Mouse (Mus musculus) left cerebral cortex, adult 9 months (tissue): ENCODE data around the gene Ndel1.

Experiments
- DNase-seq, 2 experiments: peaks; one replicate each; pipeline ENCODE4 v3.0.0; 2022; ENCODE audit warnings: low spot score in 2 of 2

Gene Ndel1

GRCm38 (mm10) chr11:68779735-68780465 is 91.8 kb downstream of the Ndel1 start:
- DNase-seq: peak in 1 of 2 experiments; percentile 27

DNA sequence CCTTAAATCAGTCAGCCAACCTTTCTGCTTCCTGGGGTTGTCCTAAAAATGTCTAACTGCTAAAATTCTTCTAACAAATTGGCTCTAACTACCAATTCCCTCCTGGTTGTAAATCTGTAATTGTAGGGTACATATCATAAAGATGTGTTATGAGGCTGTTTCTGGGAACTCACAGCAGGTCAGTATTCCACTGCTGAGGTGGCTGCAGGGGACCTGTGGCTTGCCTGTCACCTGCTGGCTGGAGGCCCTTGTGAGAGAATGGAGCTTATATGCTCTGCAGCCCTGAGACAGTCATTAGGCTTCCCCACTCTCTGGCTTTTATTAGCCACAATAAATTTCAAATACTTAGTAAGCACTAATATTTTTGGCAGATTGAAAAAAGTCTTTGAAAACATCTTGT is 92.8 kb downstream of the Ndel1 start:
- DNase-seq: no peak

GRCm38 (mm10) chr11:68777933-68778332 is 93.7 kb downstream of the Ndel1 start:
- DNase-seq: no peak

DNA sequence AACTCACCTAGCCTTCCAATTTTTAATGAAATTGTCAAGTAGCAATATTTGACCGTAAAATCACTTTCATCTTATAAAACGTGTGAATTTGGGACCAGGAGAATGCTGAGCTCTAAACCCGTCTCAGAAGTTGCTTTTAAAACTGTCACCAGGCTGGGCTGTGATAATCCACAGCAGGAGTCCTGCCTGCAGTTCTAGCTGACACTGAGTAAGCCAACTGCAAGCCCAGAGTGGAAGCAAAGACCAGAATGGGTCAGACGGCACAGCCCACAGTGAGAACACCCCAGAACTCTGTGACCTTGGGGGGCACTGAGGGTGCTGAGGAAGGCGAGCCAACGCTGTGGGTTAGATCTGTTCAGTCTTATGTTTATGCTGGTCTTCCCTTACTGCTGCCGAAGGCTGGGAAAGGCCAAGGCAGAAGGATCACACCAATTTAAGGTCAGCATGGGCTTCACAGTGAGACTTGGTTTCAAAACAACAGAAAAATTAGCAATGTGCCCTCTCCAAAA is 95.5 kb downstream of the Ndel1 start:
- DNase-seq: no peak
